Mouse (Mus musculus): ENCODE measurements around the gene Nradd.

Nradd gene

DNA sequence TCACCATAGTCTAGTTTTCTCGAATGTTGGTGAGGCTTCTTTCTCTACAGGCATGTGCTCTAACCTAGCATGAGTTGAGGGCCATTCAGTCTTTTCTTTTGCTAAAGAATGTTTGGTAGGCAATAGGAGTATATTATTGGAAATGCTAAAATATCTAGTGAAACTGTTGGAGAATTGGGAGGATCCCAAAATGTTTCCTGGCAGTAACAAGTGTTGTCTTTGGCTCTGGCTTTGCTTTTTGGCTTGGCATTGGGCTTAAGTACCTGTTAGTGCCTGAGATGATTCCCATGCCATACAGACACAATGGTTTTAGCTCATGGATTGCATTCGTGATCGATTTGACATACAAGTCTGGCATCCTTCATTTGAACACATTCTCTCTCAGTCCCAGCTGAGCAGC is 12.8 kb downstream of the Nradd start:
- no peak for DNase-seq (ENCODE audit: low read depth)

DNA sequence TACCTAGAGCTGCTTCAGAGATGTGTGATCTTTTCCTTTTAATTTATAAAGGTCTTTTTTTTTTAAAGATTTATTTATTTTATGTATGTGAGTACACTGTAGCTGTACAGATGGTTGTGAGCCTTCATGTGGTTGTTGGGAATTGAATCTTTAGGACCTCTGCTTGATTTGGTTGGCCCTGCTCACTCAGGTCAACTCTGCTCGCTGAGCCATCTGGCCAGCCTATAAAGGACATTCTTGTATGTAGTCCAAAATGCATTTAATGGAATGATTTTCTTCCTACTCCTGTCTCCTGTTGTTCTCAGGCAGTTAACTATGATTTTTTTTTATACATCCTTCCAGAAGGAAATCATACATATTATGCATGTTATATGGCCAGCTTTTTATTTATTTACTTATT is 40.7 kb downstream of the Nradd start:
- DNase-seq (ENCODE audit: low read depth): no peak

DNA sequence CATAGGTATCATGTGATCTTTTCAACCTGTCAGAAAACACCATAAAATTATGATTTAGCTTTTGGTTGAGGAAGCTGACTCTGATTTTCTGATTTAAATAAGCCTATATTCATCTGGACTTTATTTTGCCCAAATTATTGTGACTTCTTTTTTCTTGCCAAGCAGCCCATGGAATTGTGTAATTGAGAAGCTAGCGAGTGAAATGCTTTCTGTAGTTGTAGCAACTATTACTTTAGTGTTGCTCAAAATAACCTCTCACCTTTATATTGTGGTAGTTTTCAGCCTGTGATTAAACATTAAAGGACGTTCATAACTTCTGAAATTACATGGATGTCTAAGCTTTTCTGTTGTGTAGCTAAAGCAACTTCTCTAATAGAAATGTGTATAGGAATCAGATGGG is 42.1 kb downstream of the Nradd start:
- no peak for DNase-seq (ENCODE audit: low read depth)
